Mouse (Mus musculus): ENCODE measurements at regions not wholly inside any gene's neighbourhood (a gene's known extent, or its start where the extent isn't known, plus 50 kb on each side); places are given as distances from the start of the nearest gene placed in this dataset.

- no peak for DNase-seq (ENCODE audit: low spot score)
Observed at GRCm38 (mm10) chr11:37650095-37650494, 414.3 kb upstream of the Tenm2 start.

DNA sequence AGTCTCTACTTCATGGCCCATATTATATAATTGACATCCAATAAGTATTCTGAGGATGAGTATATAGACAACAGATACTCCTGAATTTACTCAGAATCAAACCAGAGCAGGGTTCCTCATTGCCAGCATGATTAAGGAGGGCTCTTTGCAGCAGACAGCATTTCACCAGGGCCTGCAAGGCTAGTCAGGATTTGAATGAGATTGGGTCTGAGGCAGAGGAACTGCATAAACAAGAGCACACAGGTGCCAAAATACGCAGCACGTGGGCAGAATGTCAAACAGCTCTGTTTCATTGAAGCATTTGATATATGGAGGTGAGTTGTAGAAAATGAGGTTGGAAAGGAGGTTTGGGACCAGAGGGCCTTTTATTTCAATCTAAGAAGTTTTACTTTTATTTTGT lies 387.5 kb upstream of the Tenm2 start:
- no peak for DNase-seq (ENCODE audit: low spot score)

- DNase-seq (ENCODE audit: low spot score): no peak
Observed at GRCm38 (mm10) chr11:37600533-37600932, 364.8 kb upstream of the Tenm2 start.

GRCm38 (mm10) chr11:37582236-37582635 lies 346.5 kb upstream of the Tenm2 start:
- no peak for DNase-seq (ENCODE audit: low spot score)

DNA sequence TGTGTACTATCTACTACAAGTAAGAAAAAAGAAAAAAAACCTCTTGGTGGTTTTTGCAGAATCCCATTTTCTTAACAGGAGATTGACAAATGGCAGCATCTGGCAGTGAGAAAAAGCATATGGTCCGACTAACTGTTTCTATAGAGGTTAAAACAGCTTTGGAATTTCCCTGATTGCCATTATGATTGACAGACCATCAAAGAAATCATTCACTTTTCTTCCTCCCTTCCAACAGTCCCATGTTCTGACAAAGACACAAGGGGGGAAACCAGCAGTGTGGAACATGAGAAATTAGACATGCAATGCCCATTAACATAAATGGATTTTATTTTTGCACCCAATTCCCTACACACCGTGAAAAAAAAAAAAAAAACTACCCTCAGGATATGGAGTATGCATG lies 297.9 kb upstream of the Tenm2 start:
- no peak for DNase-seq (ENCODE audit: low spot score)

- no peak for DNase-seq (ENCODE audit: low spot score)
Observed at GRCm38 (mm10) chr11:37532476-37532875, 296.7 kb upstream of the Tenm2 start.

DNA sequence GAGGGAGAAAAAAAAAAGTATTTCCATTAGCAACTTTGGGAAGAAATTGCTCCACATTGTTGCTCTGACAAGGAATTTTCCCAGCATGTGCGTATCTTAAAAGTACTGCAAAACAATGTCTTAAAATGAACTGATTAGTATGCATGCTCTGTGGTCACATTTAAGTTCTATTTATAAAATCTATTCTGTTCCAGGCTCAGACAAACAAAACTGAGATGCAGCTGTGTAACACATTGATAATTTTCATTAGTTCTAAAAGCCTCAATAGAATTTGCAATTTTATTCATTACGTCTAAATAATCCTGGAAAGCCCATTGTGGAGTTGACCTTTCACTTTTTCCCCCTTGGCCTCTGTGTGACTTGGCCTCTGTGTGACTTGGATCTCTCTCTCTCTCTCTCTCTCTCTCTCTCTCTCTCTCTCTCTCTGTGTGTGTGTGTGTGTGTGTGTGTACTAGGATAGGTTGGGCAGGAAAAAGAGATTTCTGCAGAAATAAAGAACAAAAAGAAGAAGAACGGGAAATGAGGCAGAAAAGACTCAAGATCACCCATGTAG lies 262.8 kb upstream of the Tenm2 start:
- DNase-seq (ENCODE audit: low spot score): no peak

DNA sequence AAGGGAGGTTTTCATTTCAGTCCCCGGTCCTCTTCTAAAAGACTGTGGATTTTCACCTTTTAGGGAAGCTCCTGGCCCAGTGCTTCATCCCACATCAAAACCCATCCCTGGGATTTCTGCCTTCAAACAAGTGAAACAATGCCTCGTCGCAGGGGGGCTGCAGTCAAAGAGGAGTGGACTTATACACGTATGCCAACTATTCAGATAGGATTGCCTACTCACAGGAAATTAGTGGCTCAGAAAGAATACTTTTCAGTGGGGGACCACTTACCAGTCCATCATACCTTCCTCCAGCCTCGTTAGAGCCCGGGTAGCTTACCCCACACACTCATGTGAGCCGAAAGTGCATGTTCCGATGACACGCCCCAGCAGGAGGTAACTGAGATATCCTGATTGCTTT lies 262.1 kb upstream of the Tenm2 start:
- no peak for DNase-seq (ENCODE audit: low spot score)

- DNase-seq (ENCODE audit: low spot score): no peak
Observed at GRCm38 (mm10) chr11:37480236-37480635, 244.5 kb upstream of the Tenm2 start.

DNA sequence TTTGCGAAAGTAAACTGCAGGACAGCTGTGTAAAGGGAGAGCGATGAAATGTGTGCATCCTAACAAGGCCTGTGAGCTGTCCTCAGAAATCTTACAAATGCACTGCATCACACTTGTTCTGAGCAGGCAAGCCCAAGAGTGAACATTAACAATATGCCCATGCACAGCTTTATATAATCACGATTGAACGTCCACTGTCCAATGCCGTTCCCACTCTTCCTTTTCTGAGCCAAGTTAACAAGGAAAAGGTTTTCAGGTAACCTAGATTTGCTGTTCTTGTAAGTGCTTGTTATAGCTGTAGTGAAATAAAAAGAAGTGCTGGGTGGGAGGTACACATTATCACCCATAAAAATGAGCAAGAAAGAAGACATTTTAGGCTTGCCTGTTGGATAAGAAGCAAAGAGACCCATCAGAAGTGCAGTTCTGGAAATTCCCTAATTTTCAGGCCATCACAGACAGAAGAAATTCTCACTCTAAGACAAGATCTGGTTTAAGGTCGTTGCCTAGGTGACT lies 243.3 kb upstream of the Tenm2 start:
- no peak for DNase-seq (ENCODE audit: low spot score)

GRCm38 (mm10) chr11:37474068-37474467 lies 238.3 kb upstream of the Tenm2 start:
- no peak for DNase-seq (ENCODE audit: low spot score)

GRCm38 (mm10) chr11:37463658-37464420 lies 228.1 kb upstream of the Tenm2 start:
- DNase-seq (ENCODE audit: low spot score): no peak

GRCm38 (mm10) chr11:37462375-37462774 lies 226.6 kb upstream of the Tenm2 start:
- no peak for DNase-seq (ENCODE audit: low spot score)

DNA sequence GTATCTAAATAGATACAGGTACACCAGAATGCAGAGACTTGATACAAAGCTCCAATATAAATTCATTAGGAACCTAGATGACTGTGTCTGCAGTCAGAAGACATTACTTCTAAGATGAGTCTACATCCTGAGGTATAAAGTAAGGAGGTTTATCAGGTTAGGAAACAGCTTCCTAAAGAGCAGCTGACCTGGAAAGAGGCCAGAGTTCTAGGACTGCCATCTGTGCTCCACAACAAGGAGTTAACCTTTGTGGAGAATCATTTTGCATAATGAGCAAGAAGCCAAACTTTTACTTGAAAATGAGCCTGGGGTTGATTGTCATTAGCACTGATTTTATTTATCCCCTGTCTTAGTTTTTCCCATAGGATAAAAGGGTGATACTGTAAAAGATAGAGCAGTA lies 211.6 kb upstream of the Tenm2 start:
- no peak for DNase-seq (ENCODE audit: low spot score)

- DNase-seq (ENCODE audit: low spot score): no peak
Observed at GRCm38 (mm10) chr11:37446626-37447025, 210.9 kb upstream of the Tenm2 start.

DNA sequence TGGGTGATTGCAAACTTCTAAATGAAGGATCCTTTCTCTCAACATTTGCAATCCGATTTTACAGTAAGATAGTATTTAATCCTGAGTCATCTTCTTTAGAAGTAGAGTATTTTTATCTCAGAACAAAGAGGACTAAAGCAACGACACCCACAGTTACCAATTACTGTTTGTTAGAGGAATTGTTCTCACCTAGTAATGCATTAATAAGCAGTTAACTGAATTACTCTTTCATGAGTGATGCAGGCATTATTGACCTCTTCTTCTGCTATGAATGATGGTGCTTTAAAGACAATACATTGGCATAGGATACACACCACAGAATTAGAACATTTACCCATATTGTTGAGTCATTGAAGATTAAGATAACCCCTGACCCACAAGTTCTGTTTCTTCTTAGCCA lies 207.0 kb upstream of the Tenm2 start:
- DNase-seq (ENCODE audit: low spot score): no peak

GRCm38 (mm10) chr11:37434600-37434999 lies 198.8 kb upstream of the Tenm2 start:
- no peak for DNase-seq (ENCODE audit: low spot score)

DNA sequence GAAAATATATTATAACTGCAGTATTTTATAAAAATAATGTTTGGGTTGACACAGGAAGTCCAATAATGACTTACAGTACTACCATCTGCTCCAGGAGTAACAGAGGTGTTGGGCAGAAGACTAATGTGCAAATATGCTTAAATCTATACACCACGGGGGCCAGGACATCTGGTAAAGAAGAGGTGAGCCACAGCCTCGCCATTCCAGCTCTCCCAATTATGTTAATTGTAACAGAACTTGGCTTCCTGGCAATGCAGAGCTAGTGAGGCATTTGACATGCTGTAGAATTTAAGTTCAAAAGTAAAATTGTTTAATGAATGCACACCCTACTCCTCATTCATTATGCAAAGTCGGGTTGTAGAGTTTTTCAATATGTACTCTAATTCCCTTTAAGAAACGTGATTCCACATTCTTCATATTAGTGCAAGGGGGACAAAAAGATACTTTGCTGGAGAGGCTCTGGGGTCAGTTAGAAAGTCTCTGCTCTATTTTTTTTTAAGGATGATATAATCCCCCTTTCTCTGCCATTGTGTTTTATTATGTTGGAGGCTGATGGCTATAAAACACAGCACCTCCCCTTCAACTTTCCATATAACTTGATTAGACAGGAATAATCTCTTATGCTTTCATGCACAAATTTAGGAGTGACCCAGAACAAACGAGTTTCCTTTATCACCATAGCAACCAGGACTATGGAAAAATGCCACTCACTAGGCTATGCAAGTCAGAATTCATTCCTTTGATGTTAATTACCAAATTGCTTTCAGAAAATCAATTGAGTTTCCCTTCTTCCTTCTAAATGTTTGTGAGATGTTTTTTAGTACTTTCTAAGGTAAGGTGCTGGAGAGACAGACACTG lies 188.8 kb upstream of the Tenm2 start:
- no peak for DNase-seq (ENCODE audit: low spot score)

- no peak for DNase-seq (ENCODE audit: low spot score)
Observed at GRCm38 (mm10) chr11:37412868-37413267, 177.1 kb upstream of the Tenm2 start.

GRCm38 (mm10) chr11:37367971-37368370 lies 132.2 kb upstream of the Tenm2 start:
- DNase-seq (ENCODE audit: low spot score): no peak

DNA sequence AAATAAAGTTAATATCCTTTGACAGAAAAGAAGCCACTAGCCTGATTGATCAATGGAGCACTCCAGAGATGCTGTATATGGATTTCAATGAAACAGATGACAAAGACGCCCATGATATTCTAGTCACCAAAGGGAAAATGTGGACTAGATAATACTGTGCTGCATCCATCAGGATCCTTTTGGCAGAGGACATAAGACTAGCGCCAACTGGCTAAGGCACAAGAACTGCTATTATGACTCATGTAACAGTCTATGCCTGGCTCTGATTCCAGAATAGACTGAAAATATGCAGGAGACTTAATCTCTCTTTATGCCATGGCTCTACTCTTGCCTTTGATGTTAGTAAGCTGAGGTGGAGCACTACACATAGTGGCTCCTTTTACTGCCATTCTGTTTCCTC lies 128.7 kb upstream of the Tenm2 start:
- DNase-seq (ENCODE audit: low spot score): peak; percentile 11

GRCm38 (mm10) chr11:37355074-37355473 lies 119.3 kb upstream of the Tenm2 start:
- no peak for DNase-seq (ENCODE audit: low spot score)

- DNase-seq (ENCODE audit: low spot score): no peak
Observed at GRCm38 (mm10) chr11:37309691-37310090, 73.9 kb upstream of the Tenm2 start.
